Mouse (Mus musculus) ES-E14 (cell line): ENCODE results near the gene Gpcpd1. TPM values are rescaled to one million over a fixed set of nuclear protein-coding genes. Genes with fewer than 3 reads are reported as not detected.

ENCODE experiments used
- DNase-seq: peaks from one replicate; pipeline ENCODE4 v3.0.0-alpha.2; 2013; ENCODE audit warnings: low read depth, low spot score
- H3K27ac ChIP-seq: 2 replicates; pipeline ENCODE4 v1.5.1; 2012; ENCODE audit warnings: low read depth, mild to moderate bottlenecking, low read length, moderate library complexity, mixed read lengths; ENCODE audit not compliant: poor library complexity, insufficient read depth, severe bottlenecking
- H3K36me3 ChIP-seq: 2 replicates; pipeline ENCODE4 v1.6.1; 2012; ENCODE audit warnings: mild to moderate bottlenecking, low read length, moderate library complexity, mixed read lengths; ENCODE audit not compliant: control insufficient read depth, poor library complexity, insufficient read depth, severe bottlenecking
- H3K4me1 ChIP-seq, 2 experiments: fragments of 150-350 bp in 1 of 2; sonication (generic) in 1 of 2; 2 replicates each; pipeline ENCODE4 v1.6.1; 2012; ENCODE audit warnings: low read length in 2 of 2, mild to moderate bottlenecking in 1 of 2, mixed read lengths in 1 of 2; ENCODE audit not compliant: control insufficient read depth in 2 of 2, insufficient read depth in 2 of 2, poor library complexity in 1 of 2
- H3K4me3 ChIP-seq, 2 experiments: fragments of 150-350 bp in 1 of 2; sonication (generic) in 1 of 2; 2 replicates each; pipeline ENCODE4 v1.5.1; 2012; ENCODE audit warnings: low read length in 2 of 2, low read depth in 1 of 2, mild to moderate bottlenecking in 1 of 2, mixed read lengths in 1 of 2; ENCODE audit not compliant: insufficient read depth in 1 of 2, poor library complexity in 1 of 2, severe bottlenecking in 1 of 2
- H3K9ac ChIP-seq: 2 replicates; pipeline ENCODE4 v1.6.1; 2012; ENCODE audit warnings: low read depth, mild to moderate bottlenecking, low read length, mixed read lengths; ENCODE audit not compliant: poor library complexity, insufficient read depth, severe bottlenecking
- H3K9me3 ChIP-seq: fragments of 150-350 bp; sonication (generic); 2 replicates; pipeline ENCODE4 v1.6.1; 2012; ENCODE audit warnings: low read depth, mild to moderate bottlenecking, low read length; ENCODE audit not compliant: control insufficient read depth, insufficient read depth
- CHD2 ChIP-seq: IDR thresholded peaks from 2 replicates; pipeline ENCODE4 v1.6.1; 2014; ENCODE audit warnings: mild to moderate bottlenecking, low read depth, low read length, inconsistent platforms
- HCFC1 ChIP-seq: IDR thresholded peaks from 2 replicates; pipeline ENCODE4 v1.6.1; 2012; ENCODE audit warnings: low read length, inconsistent platforms, borderline replicate concordance; ENCODE audit not compliant: insufficient read depth
- MAFK ChIP-seq: IDR thresholded peaks from 2 replicates; pipeline ENCODE4 v1.6.1; 2014; ENCODE audit warnings: mild to moderate bottlenecking, low read depth, low read length, inconsistent platforms; ENCODE audit not compliant: insufficient read depth
- ZC3H11A ChIP-seq: IDR thresholded peaks from 2 replicates; pipeline ENCODE4 v1.6.1; 2012; ENCODE audit warnings: low read depth, mild to moderate bottlenecking, inconsistent platforms, low read length, borderline replicate concordance
- ZNF384 ChIP-seq: IDR thresholded peaks from 2 replicates; pipeline ENCODE4 v1.6.1; 2012; ENCODE audit warnings: low read depth, low read length, inconsistent platforms
- in situ Hi-C, 2 experiments: fragments of 600-800 bp; cut with MboI; formaldehyde crosslinking; loops; one replicate each; pipeline ENCODE4 v1.15.1; 2025; ENCODE audit warnings: low sequenced_read_pairs in 2 of 2, inconsistent platforms in 1 of 2; ENCODE audit not compliant: unreplicated experiment in 2 of 2
- total RNA-seq: library from RNA; depleted of rRNA; stranded (reverse); fragments of 300-350 nt; gene quantifications from 2 replicates; pipeline ENCODE4 v1.2.3, GENCODE M21; 2012

Gene Gpcpd1
- total RNA-seq, 1 experiment: 14.5 TPM

DNA sequence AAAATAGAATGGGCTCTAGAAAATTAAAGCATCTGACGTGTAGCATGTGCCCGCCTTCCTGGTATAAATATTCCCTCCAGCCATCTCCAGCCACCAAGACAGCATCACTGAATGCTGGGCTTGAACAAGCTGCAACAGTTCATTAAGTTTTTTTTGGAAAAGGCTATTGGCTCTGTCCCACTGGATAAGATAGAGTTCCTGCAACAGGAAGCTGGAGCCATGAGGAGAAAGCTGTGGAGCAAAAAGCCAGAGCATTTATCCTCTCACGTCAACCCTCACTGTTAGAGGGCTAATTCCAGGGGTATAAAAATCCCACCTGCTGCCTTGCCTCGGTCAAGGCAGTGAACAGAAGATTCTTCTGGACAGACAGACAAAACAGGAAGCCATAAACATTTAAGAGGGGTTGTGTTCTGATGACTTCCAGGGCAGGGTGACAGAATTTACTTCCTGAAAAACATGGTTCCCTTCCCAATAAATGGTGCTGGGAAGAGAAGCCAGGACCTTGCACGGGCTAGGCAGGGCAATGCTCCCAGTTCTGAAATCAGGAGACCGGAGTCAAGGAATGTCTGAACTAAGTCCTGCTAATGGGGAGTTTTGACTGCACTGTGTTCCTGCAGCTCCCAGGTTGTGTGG lies 2.5 kb upstream of the Gpcpd1 start:
- no peaks in the 10 kb centered on the region for H3K9me3 ChIP-seq
- H3K36me3 ChIP-seq: no peaks in the 10 kb centered on the region
- in situ Hi-C loops: no loop called here
- no peak overlapping the region for H3K4me3 ChIP-seq
- H3K27ac ChIP-seq: no peak overlapping the region
- H3K4me1 ChIP-seq: peaks cover 0 to 4% of the 10 kb centered on the region in 2 experiments; a peak in 1 of 4 replicates
- no peak overlapping the region for H3K9ac ChIP-seq
- TF ChIP-seq ZC3H11A (no peak), MAFK (no peak), HCFC1 (no peak), ZNF384 (no peak), CHD2 (no peak)
- no peak for DNase-seq

GRCm38 (mm10) chr2:132586006-132586405 lies 1.5 kb downstream of the Gpcpd1 start:
- in situ Hi-C loops: no loop called here
- peaks cover 0 to 1% of the 10 kb centered on the region in 2 experiments; a peak in 1 of 4 replicates for H3K4me1 ChIP-seq

GRCm38 (mm10) chr2:132584191-132584590 lies 3.3 kb downstream of the Gpcpd1 start:
- Histone ChIP-seq H3K4me1 (no peaks in the 10 kb centered on the region), H3K9ac (no peak overlapping the region), H3K4me3 (no peak overlapping the region), H3K36me3 (no peaks in the 10 kb centered on the region), H3K27ac (no peak overlapping the region), H3K9me3 (no peaks in the 10 kb centered on the region)
- in situ Hi-C loops: no loop called here
- no peak for DNase-seq
- TF ChIP-seq HCFC1 (no peak), ZNF384 (no peak), CHD2 (no peak), MAFK (no peak), ZC3H11A (no peak)

More at GRCm38 (mm10) chr2:132586006-132586405, 1.5 kb downstream of the Gpcpd1 start:
- no peak overlapping the region for H3K9ac ChIP-seq
- TF ChIP-seq HCFC1 (no peak), ZC3H11A (no peak), ZNF384 (no peak), MAFK (no peak), CHD2 (no peak)
- no peak for DNase-seq
- H3K4me3 ChIP-seq: no peak overlapping the region
- H3K9me3 ChIP-seq: no peaks in the 10 kb centered on the region
- H3K27ac ChIP-seq: no peak overlapping the region
- no peaks in the 10 kb centered on the region for H3K36me3 ChIP-seq

GRCm38 (mm10) chr2:132583126-132583525 lies 4.4 kb downstream of the Gpcpd1 start:
- no peaks in the 10 kb centered on the region for H3K9me3 ChIP-seq
- no peaks in the 10 kb centered on the region for H3K36me3 ChIP-seq
- no peaks in the 10 kb centered on the region for H3K4me1 ChIP-seq
- H3K9ac ChIP-seq: no peak overlapping the region
- in situ Hi-C loops: no loop called here
- no peak overlapping the region for H3K27ac ChIP-seq
- TF ChIP-seq MAFK: no peak
- TF ChIP-seq ZC3H11A: no peak
- no peak for TF ChIP-seq HCFC1
- TF ChIP-seq ZNF384: no peak
- TF ChIP-seq CHD2: no peak
- DNase-seq: no peak
- H3K4me3 ChIP-seq: no peak overlapping the region

GRCm38 (mm10) chr2:132582227-132582626 lies 5.3 kb downstream of the Gpcpd1 start:
- Histone ChIP-seq H3K4me1 (no peaks in the 10 kb centered on the region), H3K27ac (no peak overlapping the region), H3K9ac (no peak overlapping the region), H3K4me3 (no peak overlapping the region), H3K9me3 (no peaks in the 10 kb centered on the region), H3K36me3 (no peaks in the 10 kb centered on the region)
- TF ChIP-seq HCFC1 (no peak), ZNF384 (no peak), CHD2 (no peak), ZC3H11A (no peak), MAFK (no peak)
- no peak for DNase-seq
- in situ Hi-C loops: no loop called here
